Mouse (Mus musculus): ENCODE measurements around the gene Prss35. TPM values are rescaled to one million over a fixed set of nuclear protein-coding genes. Genes with fewer than 3 reads are reported as not detected.

The Prss35 gene
- polyA plus RNA-seq, 1 experiment from 2014 or later: 21.9 TPM

- Histone ChIP-seq H3K9ac (ENCODE audit: low read length) (no peak overlapping the region), H3K4me3 (replicated peaks; ENCODE audit: low read length) (no peak overlapping the region), H3K27ac (ENCODE audit: low read length) (no peak overlapping the region), H3K36me3 (ENCODE audit: control insufficient read depth, insufficient read depth, low read length) (no peaks in the 10 kb centered on the region), H3K4me1 (ENCODE audit: control insufficient read depth, insufficient read depth, low read length) (no peaks in the 10 kb centered on the region), H3K27me3 (ENCODE audit: control insufficient read depth, insufficient read depth, low read length) (peaks cover 3% of the 10 kb centered on the region; the same call in 1 of the 2 replicates), H3K9me3 (replicated peaks; ENCODE audit: control insufficient read depth, low read length) (no peaks in the 10 kb centered on the region), H3K4me2 (ENCODE audit: low read depth, low read length) (no peak overlapping the region)
- WGBS: 46% methylated on average over 7 of the region's 7 CpGs
- no peak; the same call in 1 of the 2 replicates for ATAC-seq (ENCODE audit: insufficient read depth, low FRiP score)
Measured at GRCm38 (mm10) chr9:86777309-86777708, 33.9 kb downstream of the Prss35 start.

DNA sequence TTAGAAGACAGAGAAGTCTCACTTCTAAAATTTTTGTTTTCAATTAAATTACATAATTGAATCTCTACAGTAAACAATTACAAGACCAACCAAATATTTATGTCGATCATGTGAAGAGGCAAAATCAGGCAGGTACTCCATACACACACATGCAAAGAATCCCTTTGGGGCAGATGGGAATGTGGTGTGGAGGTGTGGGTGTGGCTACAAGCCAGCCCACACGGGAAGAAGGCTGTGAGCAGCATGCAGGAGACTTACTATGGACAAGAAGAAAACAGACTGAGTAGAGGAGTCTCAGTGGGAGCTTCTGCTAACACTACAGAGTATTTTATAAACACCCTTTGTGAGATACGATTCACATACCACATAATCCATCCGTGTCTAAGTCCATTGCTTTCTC lies 34.8 kb downstream of the Prss35 start:
- H3K27me3 ChIP-seq (ENCODE audit: control insufficient read depth, insufficient read depth, low read length): peaks cover 3% of the 10 kb centered on the region; the same call in 1 of the 2 replicates
- 59% methylated on average over 4 of the region's 4 CpGs for WGBS
- no peaks in the 10 kb centered on the region for H3K36me3 ChIP-seq (ENCODE audit: control insufficient read depth, insufficient read depth, low read length)
- no peaks in the 10 kb centered on the region for H3K9me3 ChIP-seq (replicated peaks; ENCODE audit: control insufficient read depth, low read length)
- no peaks in the 10 kb centered on the region for H3K4me1 ChIP-seq (ENCODE audit: control insufficient read depth, insufficient read depth, low read length)
- H3K27ac ChIP-seq (ENCODE audit: low read length): no peak overlapping the region
- no peak overlapping the region for H3K4me2 ChIP-seq (ENCODE audit: low read depth, low read length)
- no peak for ATAC-seq (ENCODE audit: insufficient read depth, low FRiP score)
- H3K9ac ChIP-seq (ENCODE audit: low read length): no peak overlapping the region
- H3K4me3 ChIP-seq (replicated peaks; ENCODE audit: low read length): no peak overlapping the region

GRCm38 (mm10) chr9:86781426-86781825 lies 38.0 kb downstream of the Prss35 start:
- no peaks in the 10 kb centered on the region for H3K9me3 ChIP-seq (replicated peaks; ENCODE audit: control insufficient read depth, low read length)
- WGBS: 86% methylated on average over 4 of the region's 4 CpGs
- H3K36me3 ChIP-seq (ENCODE audit: control insufficient read depth, insufficient read depth, low read length): no peaks in the 10 kb centered on the region
- H3K4me2 ChIP-seq (ENCODE audit: low read depth, low read length): no peak overlapping the region
- ATAC-seq (ENCODE audit: insufficient read depth, low FRiP score): no peak
- no peaks in the 10 kb centered on the region for H3K4me1 ChIP-seq (ENCODE audit: control insufficient read depth, insufficient read depth, low read length)
- H3K27me3 ChIP-seq (ENCODE audit: control insufficient read depth, insufficient read depth, low read length): no peaks in the 10 kb centered on the region; the same call in 1 of the 2 replicates
- no peak overlapping the region for H3K9ac ChIP-seq (ENCODE audit: low read length)
- H3K27ac ChIP-seq (ENCODE audit: low read length): no peak overlapping the region
- H3K4me3 ChIP-seq (replicated peaks; ENCODE audit: low read length): no peak overlapping the region

DNA sequence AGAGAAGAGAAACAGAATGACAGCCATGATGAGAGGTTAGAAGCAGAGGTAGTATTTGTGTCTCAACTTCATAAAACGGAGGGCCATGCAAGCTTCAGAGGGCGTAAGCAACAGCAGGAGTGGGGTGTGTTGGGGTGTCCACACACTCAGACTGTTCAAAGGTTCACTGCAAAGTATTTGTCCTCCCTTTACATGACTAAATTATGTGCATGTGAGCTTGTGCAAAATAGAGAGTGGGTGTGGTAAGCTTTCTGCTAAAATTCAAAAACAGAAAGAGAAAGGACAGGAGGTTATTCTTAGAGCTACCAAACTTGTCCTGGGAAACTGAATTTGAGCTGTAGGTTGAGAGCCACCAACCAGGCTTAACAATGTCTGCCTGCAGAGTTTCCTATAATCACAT lies 39.4 kb downstream of the Prss35 start:
- no peak overlapping the region for H3K4me2 ChIP-seq (ENCODE audit: low read depth, low read length)
- no peak overlapping the region for H3K9ac ChIP-seq (ENCODE audit: low read length)
- H3K9me3 ChIP-seq (replicated peaks; ENCODE audit: control insufficient read depth, low read length): no peaks in the 10 kb centered on the region
- H3K27ac ChIP-seq (ENCODE audit: low read length): no peak overlapping the region
- H3K4me3 ChIP-seq (replicated peaks; ENCODE audit: low read length): no peak overlapping the region
- no peaks in the 10 kb centered on the region; the same call in 1 of the 2 replicates for H3K27me3 ChIP-seq (ENCODE audit: control insufficient read depth, insufficient read depth, low read length)
- no peaks in the 10 kb centered on the region for H3K4me1 ChIP-seq (ENCODE audit: control insufficient read depth, insufficient read depth, low read length)
- no peaks in the 10 kb centered on the region for H3K36me3 ChIP-seq (ENCODE audit: control insufficient read depth, insufficient read depth, low read length)
- no peak for ATAC-seq (ENCODE audit: insufficient read depth, low FRiP score)
- WGBS: 90% methylated on average over 2 of the region's 2 CpGs

GRCm38 (mm10) chr9:86789186-86789585 lies 45.7 kb downstream of the Prss35 start:
- Histone ChIP-seq H3K4me3 (replicated peaks; ENCODE audit: low read length) (no peak overlapping the region), H3K27me3 (ENCODE audit: control insufficient read depth, insufficient read depth, low read length) (0 out of 2 replicates have a peak, but pooled peaks cover 3% of the 10 kb centered on the region), H3K36me3 (ENCODE audit: control insufficient read depth, insufficient read depth, low read length) (no peaks in the 10 kb centered on the region), H3K9me3 (replicated peaks; ENCODE audit: control insufficient read depth, low read length) (no peaks in the 10 kb centered on the region), H3K9ac (ENCODE audit: low read length) (no peak overlapping the region), H3K4me1 (ENCODE audit: control insufficient read depth, insufficient read depth, low read length) (no peaks in the 10 kb centered on the region), H3K4me2 (ENCODE audit: low read depth, low read length) (no peak overlapping the region), H3K27ac (ENCODE audit: low read length) (no peak overlapping the region)
- WGBS: 64% methylated on average over 6 of the region's 6 CpGs
- no peak for ATAC-seq (ENCODE audit: insufficient read depth, low FRiP score)

GRCm38 (mm10) chr9:86791927-86792326 lies 48.5 kb downstream of the Prss35 start:
- no peak for ATAC-seq (ENCODE audit: insufficient read depth, low FRiP score)
- Histone ChIP-seq H3K4me1 (ENCODE audit: control insufficient read depth, insufficient read depth, low read length) (no peaks in the 10 kb centered on the region), H3K27me3 (ENCODE audit: control insufficient read depth, insufficient read depth, low read length) (0 out of 2 replicates have a peak, but pooled peaks cover 3% of the 10 kb centered on the region), H3K4me3 (replicated peaks; ENCODE audit: low read length) (no peak overlapping the region), H3K4me2 (ENCODE audit: low read depth, low read length) (no peak overlapping the region), H3K36me3 (ENCODE audit: control insufficient read depth, insufficient read depth, low read length) (no peaks in the 10 kb centered on the region), H3K27ac (ENCODE audit: low read length) (no peak overlapping the region), H3K9ac (ENCODE audit: low read length) (no peak overlapping the region), H3K9me3 (replicated peaks; ENCODE audit: control insufficient read depth, low read length) (no peaks in the 10 kb centered on the region)
- 66% methylated on average over 7 of the region's 7 CpGs for WGBS

DNA sequence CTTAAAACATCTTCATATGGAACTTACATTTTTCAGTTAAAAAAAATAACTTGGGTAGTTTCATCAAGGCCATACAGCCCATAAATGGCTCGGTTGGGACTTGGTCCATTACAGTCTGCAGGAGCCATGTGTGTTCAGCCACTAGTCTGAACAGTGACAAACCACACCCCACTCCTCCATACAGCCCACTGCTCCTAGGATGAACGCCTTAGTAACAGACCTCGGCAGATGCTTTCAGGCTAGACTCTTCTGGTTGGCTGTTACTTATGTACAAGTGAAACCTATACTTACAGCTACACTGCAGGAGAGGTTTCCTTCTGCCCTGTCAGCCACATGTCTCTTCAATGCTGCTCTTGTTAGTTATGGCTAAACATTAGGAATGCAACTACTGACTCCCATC lies 51.8 kb downstream of the Prss35 start:
- whole genome bisulfite sequencing: 61% methylated on average over 3 of the region's 3 CpGs
- no peaks in the 10 kb centered on the region for H3K36me3 ChIP-seq (ENCODE audit: control insufficient read depth, insufficient read depth, low read length)
- no peaks in the 10 kb centered on the region for H3K9me3 ChIP-seq (replicated peaks; ENCODE audit: control insufficient read depth, low read length)

DNA sequence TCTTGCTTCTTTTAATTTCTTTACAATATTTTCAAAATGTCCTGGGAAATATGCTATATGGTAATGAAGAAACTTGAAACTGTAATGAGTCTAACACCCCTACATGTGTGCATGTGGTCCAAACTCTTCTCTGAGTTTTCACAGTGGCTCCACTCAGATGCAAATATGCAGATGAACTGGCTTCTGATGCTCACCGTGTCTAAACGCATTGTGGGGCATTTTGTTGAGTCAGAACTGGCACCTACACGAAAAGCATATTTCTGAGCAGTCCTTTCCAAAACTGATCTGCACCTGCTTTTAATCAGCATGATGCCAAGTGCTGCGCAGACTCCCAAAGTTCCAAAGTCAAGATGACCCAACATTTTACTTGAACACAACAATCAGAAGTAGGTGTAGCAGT lies 54.1 kb downstream of the Prss35 start:
- no peak for ATAC-seq (ENCODE audit: insufficient read depth, low FRiP score)
- WGBS: 82% methylated on average over 4 of the region's 4 CpGs
- Histone ChIP-seq H3K4me1 (ENCODE audit: control insufficient read depth, insufficient read depth, low read length) (no peaks in the 10 kb centered on the region), H3K9ac (ENCODE audit: low read length) (no peak overlapping the region), H3K27ac (ENCODE audit: low read length) (no peak overlapping the region), H3K4me2 (ENCODE audit: low read depth, low read length) (no peak overlapping the region), H3K9me3 (replicated peaks; ENCODE audit: control insufficient read depth, low read length) (no peaks in the 10 kb centered on the region), H3K4me3 (replicated peaks; ENCODE audit: low read length) (no peak overlapping the region), H3K27me3 (ENCODE audit: control insufficient read depth, insufficient read depth, low read length) (no peaks in the 10 kb centered on the region; the same call in 1 of the 2 replicates), H3K36me3 (ENCODE audit: control insufficient read depth, insufficient read depth, low read length) (no peaks in the 10 kb centered on the region)

More for the DNA sequence above, 51.8 kb downstream of the Prss35 start:
- no peak for ATAC-seq (ENCODE audit: insufficient read depth, low FRiP score)
- Histone ChIP-seq H3K4me1 (ENCODE audit: control insufficient read depth, insufficient read depth, low read length) (no peaks in the 10 kb centered on the region), H3K9ac (ENCODE audit: low read length) (no peak overlapping the region), H3K4me3 (replicated peaks; ENCODE audit: low read length) (no peak overlapping the region), H3K27ac (ENCODE audit: low read length) (no peak overlapping the region), H3K4me2 (ENCODE audit: low read depth, low read length) (no peak overlapping the region), H3K27me3 (ENCODE audit: control insufficient read depth, insufficient read depth, low read length) (no peaks in the 10 kb centered on the region; the same call in 1 of the 2 replicates)

GRCm38 (mm10) chr9:86798129-86798528 lies 54.7 kb downstream of the Prss35 start:
- no peak for ATAC-seq (ENCODE audit: insufficient read depth, low FRiP score)
- Histone ChIP-seq H3K4me3 (replicated peaks; ENCODE audit: low read length) (no peak overlapping the region), H3K4me2 (ENCODE audit: low read depth, low read length) (no peak overlapping the region), H3K36me3 (ENCODE audit: control insufficient read depth, insufficient read depth, low read length) (no peaks in the 10 kb centered on the region), H3K9me3 (replicated peaks; ENCODE audit: control insufficient read depth, low read length) (no peaks in the 10 kb centered on the region), H3K27me3 (ENCODE audit: control insufficient read depth, insufficient read depth, low read length) (no peaks in the 10 kb centered on the region; the same call in 1 of the 2 replicates), H3K27ac (ENCODE audit: low read length) (no peak overlapping the region), H3K4me1 (ENCODE audit: control insufficient read depth, insufficient read depth, low read length) (no peaks in the 10 kb centered on the region), H3K9ac (ENCODE audit: low read length) (no peak overlapping the region)
- 82% methylated on average over 5 of the region's 5 CpGs for WGBS

Data from stomach, embryonic 16.5 days (tissue).